Mouse (Mus musculus) stomach, postnatal 0 days (tissue): ENCODE results near the gene Rinl. TPM values are rescaled to one million over a fixed set of nuclear protein-coding genes. Genes with fewer than 3 reads are reported as not detected.

Source experiments
- ATAC-seq: fragments of 200-750 bp; cut with Nextera tagmentation; 2 replicates; pipeline ENCODE4 v1.8.0; 2017; ENCODE audit not compliant: low FRiP score, low TSS enrichment
- DNase-seq: peaks from one replicate; pipeline ENCODE4 v3.0.0-alpha.2; 2016; ENCODE audit warnings: low spot score
- H3K27ac ChIP-seq: fragments of 300-500 bp; sonication (generic); replicated peaks from 2 replicates; pipeline ENCODE4 v1.5.1; 2014; ENCODE audit warnings: mild to moderate bottlenecking, control low read depth
- H3K27me3 ChIP-seq: fragments of 300-500 bp; sonication (generic); 2 replicates; pipeline ENCODE4 v1.6.1; 2014; ENCODE audit warnings: low read length; ENCODE audit not compliant: control insufficient read depth, insufficient read depth
- H3K36me3 ChIP-seq: fragments of 300-500 bp; sonication (generic); 2 replicates; pipeline ENCODE4 v1.6.1; 2014; ENCODE audit warnings: low read length, mixed read lengths; ENCODE audit not compliant: control insufficient read depth, insufficient read depth
- H3K4me1 ChIP-seq: fragments of 300-500 bp; sonication (generic); replicated peaks from 2 replicates; pipeline ENCODE4 v1.6.1; 2014; ENCODE audit warnings: antibody characterized with exemption; ENCODE audit not compliant: control insufficient read depth, insufficient read depth
- H3K4me2 ChIP-seq: fragments of 300-500 bp; sonication (generic); replicated peaks from 2 replicates; pipeline ENCODE4 v1.6.1; 2014; ENCODE audit warnings: low read depth, mild to moderate bottlenecking, control low read depth, moderate library complexity
- H3K4me3 ChIP-seq: fragments of 300-500 bp; sonication (generic); 2 replicates; pipeline ENCODE4 v1.5.1; 2014; ENCODE audit warnings: low read depth, low read length, control low read depth
- H3K9ac ChIP-seq: fragments of 300-500 bp; sonication (generic); 2 replicates; pipeline ENCODE4 v1.6.1; 2014; ENCODE audit warnings: mild to moderate bottlenecking, low read length, control low read depth, mixed read lengths
- H3K9me3 ChIP-seq: fragments of 300-500 bp; sonication (generic); 2 replicates; pipeline ENCODE4 v1.6.1; 2016; ENCODE audit warnings: low read length; ENCODE audit not compliant: control insufficient read depth
- CTCF ChIP-seq: IDR thresholded peaks from 2 replicates; pipeline ENCODE4 v1.5.1; 2016; ENCODE audit warnings: antibody characterized with exemption, low read depth, mild to moderate bottlenecking, moderate library complexity
- EP300 ChIP-seq: optimal IDR thresholded peaks from 2 replicates; pipeline ENCODE3; 2016; ENCODE audit warnings: antibody characterized with exemption
- WGBS: fragments of 180-500 bp; shearing (Covaris S2); extraction: QIAGEN DNeasy Blood & Tissue Kit; methylation state at CpG from one replicate; pipeline ENCODE4 v1.1.7; 2014; 5-methylcytosine and 5-hydroxymethylcytosine counted together
- polyA plus RNA-seq: library from polyadenylated mRNA; unstranded; fragments of >200 nt; fragmentation: Nextera tagmentation; extraction: Ambion mirVana; gene quantifications from 2 replicates; pipeline ENCODE4 v1.2.1, GENCODE M21; 2015

The Rinl gene
- polyA plus RNA-seq, 1 experiment from 2014 or later = 2.6 TPM

DNA sequence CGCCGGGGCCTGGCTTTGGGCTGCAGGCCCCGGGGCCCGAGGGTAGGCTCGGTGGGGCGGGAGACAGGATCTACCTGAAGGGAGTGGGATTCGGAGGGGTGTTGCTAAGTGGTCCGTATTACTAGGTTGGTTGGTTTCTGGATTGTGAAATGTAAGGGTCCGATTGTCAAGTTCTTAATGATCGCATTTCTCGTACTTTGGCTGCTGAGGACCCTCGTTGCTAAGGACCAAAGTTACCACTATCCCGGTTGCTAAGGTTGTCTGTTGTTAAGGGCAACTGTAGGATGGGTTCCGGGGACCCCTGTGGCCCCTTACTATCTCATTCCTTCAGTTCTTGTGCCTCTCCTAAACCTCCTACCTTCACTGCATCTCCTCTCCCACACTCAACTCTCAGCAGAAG is 21.9 kb upstream of the Rinl start:
- no peak for DNase-seq
- H3K4me2 ChIP-seq = peak overlapping the region; percentile 60
- no peak overlapping the region for H3K27ac ChIP-seq
- WGBS = 6% methylated on average over 14 of the region's 14 CpGs
- TF ChIP-seq CTCF = no peak
- TF ChIP-seq EP300 = no peak
- no peak for ATAC-seq
- no peaks in the 10 kb centered on the region for H3K36me3 ChIP-seq
- H3K27me3 ChIP-seq = no peaks in the 10 kb centered on the region
- peaks cover 8% of the 10 kb centered on the region for H3K4me1 ChIP-seq
- H3K4me3 ChIP-seq = peak overlapping the region; percentile 74
- H3K9ac ChIP-seq = peak overlapping the region; percentile 70
- H3K9me3 ChIP-seq = no peaks in the 10 kb centered on the region

GRCm38 (mm10) chr7:28767462-28767965 is 21.3 kb upstream of the Rinl start, which contains the start of gene Nfkbib:
Gene Nfkbib (minus strand): TSS chr7:28767512.
- no peaks in the 10 kb centered on the region for H3K27me3 ChIP-seq
- H3K9me3 ChIP-seq = no peaks in the 10 kb centered on the region
- H3K9ac ChIP-seq = peak within 1 kb of the TSS; percentile 70
- WGBS = 56% methylated on average over 7 of the region's 7 CpGs
- peak within 1 kb of the TSS; percentile 63 for H3K4me2 ChIP-seq
- no peak for DNase-seq
- no peaks in the 10 kb centered on the region for H3K36me3 ChIP-seq
- H3K27ac ChIP-seq = no peak within 1 kb of the TSS
- TF ChIP-seq EP300 (no peak), CTCF (no peak)
- peak within 1 kb of the TSS; percentile 74 for H3K4me3 ChIP-seq
- ATAC-seq = no peak
- peaks cover 8% of the 10 kb centered on the region for H3K4me1 ChIP-seq

DNA sequence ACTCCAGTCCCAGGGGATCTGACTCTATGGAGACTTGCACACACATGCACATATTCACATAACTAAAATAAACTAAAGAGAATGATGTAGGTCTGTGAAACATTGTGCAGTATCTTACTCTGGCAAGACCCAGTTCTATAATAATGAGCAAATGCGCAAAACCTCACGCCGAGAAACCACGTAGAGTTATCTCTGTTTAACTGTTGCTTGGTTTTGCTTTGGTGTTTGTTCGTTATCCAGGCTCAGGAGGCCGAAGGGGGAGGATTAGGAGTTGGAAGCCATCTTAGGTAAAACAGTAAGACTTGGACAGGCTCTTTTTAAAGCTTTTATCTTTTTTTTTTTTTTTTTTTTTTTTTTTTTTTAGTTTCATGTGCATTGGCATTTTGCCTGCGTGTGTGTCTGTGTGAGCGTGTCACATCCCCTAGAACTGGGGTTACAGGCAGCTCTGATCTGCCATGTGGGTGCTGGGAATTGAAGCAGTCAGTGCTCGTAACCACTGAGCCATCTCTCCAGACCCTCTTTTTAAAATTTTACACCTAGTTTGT is 19.3 kb upstream of the Rinl start:
- DNase-seq = no peak
- no peak for TF ChIP-seq EP300
- no peak for TF ChIP-seq CTCF
- no peaks in the 10 kb centered on the region for H3K9me3 ChIP-seq
- H3K27me3 ChIP-seq = no peaks in the 10 kb centered on the region
- no peak for ATAC-seq
- H3K27ac ChIP-seq = no peak overlapping the region
- H3K4me3 ChIP-seq = no peak overlapping the region
- peaks cover 8% of the 10 kb centered on the region for H3K4me1 ChIP-seq
- no peak overlapping the region for H3K4me2 ChIP-seq
- H3K36me3 ChIP-seq = peaks cover 4% of the 10 kb centered on the region; the same call in 1 of the 2 replicates
- 92% methylated on average over 9 of the region's 9 CpGs for WGBS
- H3K9ac ChIP-seq = no peak overlapping the region

GRCm38 (mm10) chr7:28770309-28770708 is 18.5 kb upstream of the Rinl start:
- H3K4me2 ChIP-seq = no peak overlapping the region
- no peaks in the 10 kb centered on the region for H3K9me3 ChIP-seq
- no peak for ATAC-seq
- no peak overlapping the region for H3K4me3 ChIP-seq
- no peaks in the 10 kb centered on the region for H3K27me3 ChIP-seq
- TF ChIP-seq CTCF (no peak), EP300 (no peak)
- peaks cover 4% of the 10 kb centered on the region; the same call in 1 of the 2 replicates for H3K36me3 ChIP-seq
- no peak for DNase-seq
- no peak overlapping the region for H3K27ac ChIP-seq
- WGBS = 89% methylated on average over 3 of the region's 3 CpGs
- H3K9ac ChIP-seq = no peak overlapping the region
- peaks cover 8% of the 10 kb centered on the region for H3K4me1 ChIP-seq

DNA sequence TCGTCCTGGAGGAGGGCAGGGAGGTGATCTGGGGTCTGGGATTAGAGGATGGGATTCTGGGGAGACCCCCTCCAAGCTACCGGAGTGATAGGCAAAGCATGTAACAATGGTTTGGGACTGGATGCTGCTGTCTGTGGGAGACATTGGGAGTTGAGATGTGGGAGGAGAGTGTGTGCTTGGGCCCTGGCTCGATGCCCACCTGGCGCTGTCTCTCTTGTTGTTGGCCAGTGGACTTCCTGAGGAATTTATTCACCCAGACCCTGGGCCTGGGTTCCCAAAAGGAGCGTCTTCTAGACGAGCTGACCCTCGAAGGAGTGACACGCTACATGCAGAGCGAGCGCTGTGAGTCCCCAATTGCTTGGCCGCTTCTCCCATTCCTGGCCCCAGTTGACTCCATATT is 16.9 kb upstream of the Rinl start:
- no peak for ATAC-seq
- peaks cover 7% of the 10 kb centered on the region for H3K36me3 ChIP-seq

DNA sequence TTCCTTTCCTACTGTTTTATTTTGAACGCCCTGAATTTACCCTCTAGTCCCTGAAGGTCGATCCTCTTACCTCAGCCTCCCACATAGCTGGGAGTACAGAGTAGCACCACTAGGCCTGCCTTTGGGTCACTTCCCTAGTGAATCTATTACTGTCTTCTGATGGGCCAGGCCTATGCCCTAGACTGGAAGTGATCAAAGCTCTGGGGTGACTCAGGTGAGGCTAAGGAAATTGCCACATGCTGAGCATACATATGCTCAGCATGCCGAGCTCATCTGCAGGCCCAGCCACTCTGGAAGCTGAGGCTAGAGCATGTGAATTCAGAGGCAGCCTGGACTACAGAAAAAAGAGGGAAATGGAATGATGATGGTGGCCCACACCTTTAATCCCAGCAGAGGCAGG is 15.6 kb upstream of the Rinl start:
- Histone ChIP-seq H3K36me3 (peaks cover 9% of the 10 kb centered on the region), H3K27me3 (no peaks in the 10 kb centered on the region), H3K9ac (no peak overlapping the region; the same call in 1 of the 2 replicates), H3K4me1 (no peaks in the 10 kb centered on the region), H3K4me2 (no peak overlapping the region), H3K4me3 (no peak overlapping the region), H3K9me3 (no peaks in the 10 kb centered on the region), H3K27ac (no peak overlapping the region)
- TF ChIP-seq EP300 (no peak), CTCF (no peak)
- DNase-seq (no peak), ATAC-seq (no peak)
- 70% methylated on average over 3 of the region's 3 CpGs for WGBS

More for the DNA sequence above, 16.9 kb upstream of the Rinl start:
- H3K4me2 ChIP-seq = no peak overlapping the region
- WGBS = 82% methylated on average over 11 of the region's 11 CpGs
- no peak for DNase-seq
- no peak overlapping the region for H3K4me3 ChIP-seq
- peaks cover 5% of the 10 kb centered on the region for H3K4me1 ChIP-seq
- H3K27me3 ChIP-seq = no peaks in the 10 kb centered on the region
- no peak overlapping the region for H3K27ac ChIP-seq
- no peaks in the 10 kb centered on the region for H3K9me3 ChIP-seq
- TF ChIP-seq CTCF (no peak), EP300 (no peak)
- H3K9ac ChIP-seq = no peak overlapping the region
